27 mouse cellular contexts compared by ENCODE assay signal in genomic region chr17:29482632-29483031, GRCm38 (mm10). TPM values are rescaled to one million over a fixed set of nuclear protein-coding genes. Genes with fewer than 3 reads are reported as not detected.
DNase-seq lines count a peak whose midpoint lies in the region; ATAC-seq and TF ChIP-seq lines count a peak whose summit lies in the region.
"Had no signal": no experiment of that assay in that cellular context is flagged by ENCODE, and none has a peak within 500 bp of the region (broad histone marks: within the 10 kb centered on the region; RNA-seq: fewer than 3 reads in every experiment).

No protein-coding gene starts in this region.

- peak; percentile 25; the same call in 1 of the 2 replicates for TF ChIP-seq CTCF in kidney, postnatal 0 days (IDR thresholded peaks at IDR 0.05; ENCODE audit: low read depth)
- peak; percentile 17; the same call in 1 of the 2 replicates for TF ChIP-seq CTCF in midbrain, postnatal 0 days (IDR thresholded peaks at IDR 0.05)

- no peaks in the 10 kb centered on the region for H3K27me3 ChIP-seq in kidney, postnatal 0 days (ENCODE audit: insufficient read depth, low read length)
- no peaks in the 10 kb centered on the region for H3K27me3 ChIP-seq in kidney, embryonic 14.5 days (ENCODE audit: control insufficient read depth, insufficient read depth, low read length)
- H3K27me3 ChIP-seq in midbrain, postnatal 0 days (ENCODE audit: insufficient read depth, low read length): no peaks in the 10 kb centered on the region
- H3K27me3 ChIP-seq in midbrain, embryonic 14.5 days (ENCODE audit: control insufficient read depth, insufficient read depth, low read length): no peaks in the 10 kb centered on the region
- H3K27me3 ChIP-seq: embryonic facial prominence, embryonic 13.5 days; forebrain, embryonic 12.5 days; hindbrain, embryonic 15.5 days; intestine, embryonic 15.5 days; kidney, embryonic 15.5 days; Patski had no signal

- no peak overlapping the region for H3K4me2 ChIP-seq in kidney, postnatal 0 days (ENCODE audit: low read length)
- H3K4me2 ChIP-seq in kidney, embryonic 14.5 days (replicated peaks; ENCODE audit: low read depth, low read length): no peak overlapping the region
- no peak overlapping the region for H3K4me2 ChIP-seq in midbrain, postnatal 0 days (ENCODE audit: low read depth, low read length, poor library complexity, severe bottlenecking)
- H3K4me2 ChIP-seq in midbrain, embryonic 14.5 days (ENCODE audit: low read length): no peak overlapping the region
- H3K4me2 ChIP-seq: embryonic facial prominence, embryonic 13.5 days; forebrain, embryonic 12.5 days; hindbrain, embryonic 15.5 days; intestine, embryonic 15.5 days; kidney, embryonic 15.5 days; lung, embryonic 14.5 days had no signal

- H3K9me3 ChIP-seq in kidney, postnatal 0 days (replicated peaks; ENCODE audit: low read length): no peaks in the 10 kb centered on the region
- H3K9me3 ChIP-seq in kidney, embryonic 14.5 days (ENCODE audit: control insufficient read depth, low read length): peaks cover 6% of the 10 kb centered on the region; the same call in 1 of the 2 replicates
- no peaks in the 10 kb centered on the region for H3K9me3 ChIP-seq in midbrain, postnatal 0 days (ENCODE audit: low read length)
- H3K9me3 ChIP-seq in midbrain, embryonic 14.5 days (ENCODE audit: control insufficient read depth, low read length): no peaks in the 10 kb centered on the region
- H3K9me3 ChIP-seq: hindbrain, embryonic 15.5 days; intestine, embryonic 15.5 days; kidney, embryonic 15.5 days had no signal

- H3K4me3 ChIP-seq in kidney, postnatal 0 days (replicated peaks; ENCODE audit: low read depth, low read length): no peak overlapping the region
- H3K4me3 ChIP-seq in kidney, embryonic 14.5 days (ENCODE audit: low read length): no peak overlapping the region
- H3K4me3 ChIP-seq in midbrain, postnatal 0 days (ENCODE audit: low read depth, low read length): no peak overlapping the region
- no peak overlapping the region for H3K4me3 ChIP-seq in midbrain, embryonic 14.5 days (replicated peaks; ENCODE audit: low read depth, low read length)
- H3K4me3 ChIP-seq: embryonic facial prominence, embryonic 13.5 days; erythroblast, embryonic 14.5 days; forebrain, embryonic 12.5 days; heart, embryonic 10.5 days; hindbrain, embryonic 15.5 days; intestine, embryonic 15.5 days; kidney, embryonic 15.5 days; left cerebral cortex, adult 2 months had no signal

- DNase-seq in kidney, postnatal 0 days (ENCODE audit: low spot score): no peak
- DNase-seq in midbrain, postnatal 0 days (ENCODE audit: low spot score): no peak
- DNase-seq in midbrain, embryonic 14.5 days: no peak
- DNase-seq in R1 (ENCODE audit: low read depth, low spot score): peak; percentile 73
- no peak for DNase-seq in thymus, postnatal 10 days (ENCODE audit: low spot score in 2 of 2)
- DNase-seq in layer of hippocampus, postnatal 10 days (ENCODE audit: low spot score in 2 of 2): no peak
- DNase-seq: adrenal gland, adult 8-10 months; cerebellum, adult 8-10 months; cerebellum, postnatal 36 days; embryo, embryonic 11 days; kidney, postnatal 4 days; layer of hippocampus, adult 9-11 months; lung, embryonic 14.5 days; thymus, adult 2 months had no signal

- H3K36me3 ChIP-seq in kidney, postnatal 0 days (ENCODE audit: insufficient read depth, low read length): no peaks in the 10 kb centered on the region
- H3K36me3 ChIP-seq in kidney, embryonic 14.5 days (ENCODE audit: control insufficient read depth, insufficient read depth, low read length): no peaks in the 10 kb centered on the region
- no peaks in the 10 kb centered on the region for H3K36me3 ChIP-seq in midbrain, postnatal 0 days (ENCODE audit: insufficient read depth, low read length)
- H3K36me3 ChIP-seq in midbrain, embryonic 14.5 days (ENCODE audit: control insufficient read depth, insufficient read depth, low read length): no peaks in the 10 kb centered on the region
- H3K36me3 ChIP-seq: embryonic facial prominence, embryonic 13.5 days; forebrain, embryonic 12.5 days; heart, embryonic 10.5 days; hindbrain, embryonic 15.5 days; intestine, embryonic 15.5 days; kidney, embryonic 15.5 days had no signal

- 98% methylated on average over 7 of the region's 7 CpGs for WGBS in kidney, postnatal 0 days
- WGBS in kidney, embryonic 14.5 days: 93% methylated on average over 7 of the region's 7 CpGs
- WGBS in midbrain, postnatal 0 days: 92% methylated on average over 7 of the region's 7 CpGs
- WGBS in midbrain, embryonic 14.5 days: 95% methylated on average over 7 of the region's 7 CpGs

- H3K4me1 ChIP-seq in kidney, postnatal 0 days (replicated peaks; ENCODE audit: insufficient read depth, low read length): no peaks in the 10 kb centered on the region
- no peaks in the 10 kb centered on the region for H3K4me1 ChIP-seq in kidney, embryonic 14.5 days (ENCODE audit: control insufficient read depth, insufficient read depth, low read length)
- no peaks in the 10 kb centered on the region for H3K4me1 ChIP-seq in midbrain, postnatal 0 days (ENCODE audit: insufficient read depth, low read length)
- no peaks in the 10 kb centered on the region for H3K4me1 ChIP-seq in midbrain, embryonic 14.5 days (ENCODE audit: control insufficient read depth, insufficient read depth, low read length)
- H3K4me1 ChIP-seq: embryonic facial prominence, embryonic 13.5 days; forebrain, embryonic 12.5 days; heart, embryonic 10.5 days; hindbrain, embryonic 15.5 days; intestine, embryonic 15.5 days; kidney, embryonic 15.5 days had no signal

- no peak overlapping the region for H3K27ac ChIP-seq in kidney, postnatal 0 days
- H3K27ac ChIP-seq in kidney, embryonic 14.5 days (ENCODE audit: low read depth, low read length): no peak overlapping the region
- no peak overlapping the region for H3K27ac ChIP-seq in midbrain, postnatal 0 days (ENCODE audit: low read depth, low read length)
- H3K27ac ChIP-seq in midbrain, embryonic 14.5 days (replicated peaks; ENCODE audit: low read depth, low read length): no peak overlapping the region
- H3K27ac ChIP-seq: embryonic facial prominence, embryonic 13.5 days; forebrain, embryonic 12.5 days; hindbrain, embryonic 15.5 days; intestine, embryonic 15.5 days; kidney, embryonic 15.5 days; left cerebral cortex, adult 2 months; macrophage had no signal

- no peak for ATAC-seq in kidney, postnatal 0 days (replicated peaks; ENCODE audit: low FRiP score, low read depth)
- no peak for ATAC-seq in kidney, embryonic 14.5 days (ENCODE audit: low FRiP score, low TSS enrichment)
- ATAC-seq in midbrain, postnatal 0 days (ENCODE audit: low FRiP score): no peak
- no peak for ATAC-seq in midbrain, embryonic 14.5 days (ENCODE audit: low FRiP score, low TSS enrichment)
- ATAC-seq: activated CD4-positive, CD25-positive, alpha-beta regulatory T cell, adult 4 months; intestine, embryonic 15.5 days; midbrain, embryonic 16.5 days; Patski had no signal

- H3K9ac ChIP-seq in kidney, postnatal 0 days (ENCODE audit: low read depth, low read length): no peak overlapping the region
- no peak overlapping the region for H3K9ac ChIP-seq in kidney, embryonic 14.5 days (ENCODE audit: low read depth, low read length)
- no peak overlapping the region for H3K9ac ChIP-seq in midbrain, postnatal 0 days (replicated peaks; ENCODE audit: low read length, poor library complexity, severe bottlenecking)
- H3K9ac ChIP-seq in midbrain, embryonic 14.5 days (replicated peaks; ENCODE audit: low read length): no peak overlapping the region
- H3K9ac ChIP-seq: embryonic facial prominence, embryonic 13.5 days; forebrain, embryonic 12.5 days; hindbrain, embryonic 15.5 days; intestine, embryonic 15.5 days; kidney, embryonic 15.5 days; lung, embryonic 14.5 days had no signal

RNA-seq across cellular contexts. Expression of gene Pim1, which starts 7.9 kb away (rescaled TPM):
- polyA plus RNA-seq in kidney, postnatal 0 days (2015; fragmentation: Nextera tagmentation; extraction: Ambion mirVana): 21.3 and 21.6 TPM in 2 replicates
- 12.6 and 15.6 TPM in 2 replicates for polyA plus RNA-seq in kidney, embryonic 14.5 days (2014; fragmentation: Nextera tagmentation; extraction: Ambion mirVana)
- total RNA-seq in midbrain, postnatal 0 days (2014; rRNA removed): 8.3 and 10.9 TPM in 2 replicates
- polyA plus RNA-seq in midbrain, postnatal 0 days (2015; fragmentation: Nextera tagmentation; extraction: Ambion mirVana): 10.6 and 12.7 TPM in 2 replicates
- polyA plus RNA-seq in midbrain, embryonic 14.5 days (2014; fragmentation: Nextera tagmentation; extraction: Ambion mirVana): 10.1 and 10.3 TPM in 2 replicates
- 1 to 10 TPM; 3.5 to 4.0 TPM for total RNA-seq in layer of hippocampus, postnatal 10 days (2021)
